Mouse (Mus musculus): ENCODE data around the gene Tbcb. TPM values are rescaled to one million over a fixed set of nuclear protein-coding genes. Genes with fewer than 3 reads are reported as not detected.
"Not testable (repeated sequence)": the region's sequence is repeated elsewhere in the genome, so short reads cannot be mapped to it uniquely, and the experiment has no call there.

Gene Tbcb
- polyA plus RNA-seq, 1 experiment from 2014 or later, result 260 TPM

DNA sequence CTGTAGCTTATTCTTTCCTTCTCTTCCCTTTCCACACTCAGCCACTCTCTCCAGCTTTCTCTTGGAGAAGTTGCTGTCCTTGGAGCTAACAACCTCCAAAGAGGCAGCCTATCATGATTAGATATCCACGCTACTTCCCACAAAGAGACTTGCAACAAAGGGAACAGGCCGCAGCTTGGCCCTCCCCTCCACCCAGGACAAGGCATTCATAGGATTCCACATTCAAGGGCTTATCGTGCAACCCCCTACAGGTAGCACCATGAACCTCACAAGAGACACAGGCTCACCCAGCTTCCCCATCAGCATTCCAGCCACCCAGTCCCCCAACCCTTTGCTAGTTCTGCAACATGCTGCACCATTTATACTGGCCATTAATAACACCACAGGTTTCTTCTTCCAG is 34.7 kb upstream of the Tbcb start:
- no peak overlapping the region for H3K9ac ChIP-seq (ENCODE audit: low read length)
- H3K4me2 ChIP-seq, result no peak overlapping the region
- H3K9me3 ChIP-seq (ENCODE audit: control insufficient read depth, low read length), result no peaks in the 10 kb centered on the region
- no peak overlapping the region for H3K4me3 ChIP-seq (ENCODE audit: low read depth, low read length)
- WGBS, result 85% methylated on average over 3 of the region's 3 CpGs
- no peaks in the 10 kb centered on the region for H3K4me1 ChIP-seq (ENCODE audit: control insufficient read depth, insufficient read depth, low read length)
- ATAC-seq (ENCODE audit: low FRiP score) (no peak), DNase-seq (ENCODE audit: low spot score, missing footprints) (no peak)
- no peaks in the 10 kb centered on the region for H3K27me3 ChIP-seq (ENCODE audit: control insufficient read depth, insufficient read depth, low read length)
- H3K27ac ChIP-seq (ENCODE audit: low read depth, low read length), result no peak overlapping the region
- H3K36me3 ChIP-seq (ENCODE audit: control insufficient read depth, insufficient read depth, low read length), result peaks cover 10% of the 10 kb centered on the region

DNA sequence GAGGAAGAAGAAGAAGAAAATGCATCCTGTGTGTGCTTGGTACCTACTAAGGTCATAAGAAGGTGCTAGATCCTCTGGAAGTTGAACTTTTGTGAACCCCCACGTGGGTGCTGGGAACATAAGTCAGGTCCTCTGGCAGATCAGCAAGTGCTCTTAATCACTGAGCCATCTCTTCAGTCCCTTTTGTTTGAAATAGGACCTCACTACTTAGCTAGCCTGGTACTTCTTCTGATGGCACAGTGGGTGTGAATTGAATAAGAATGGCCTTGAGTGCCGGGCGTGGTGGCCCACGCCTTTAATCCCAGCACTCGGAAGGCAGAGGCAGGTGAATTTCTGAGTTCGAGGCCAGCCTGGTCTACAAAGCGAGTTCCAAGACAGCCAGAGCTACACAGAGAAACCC is 33.9 kb upstream of the Tbcb start:
- WGBS, result 91% methylated on average over 7 of the region's 7 CpGs
- H3K36me3 ChIP-seq (ENCODE audit: control insufficient read depth, insufficient read depth, low read length), result peaks cover 13% of the 10 kb centered on the region

DNA sequence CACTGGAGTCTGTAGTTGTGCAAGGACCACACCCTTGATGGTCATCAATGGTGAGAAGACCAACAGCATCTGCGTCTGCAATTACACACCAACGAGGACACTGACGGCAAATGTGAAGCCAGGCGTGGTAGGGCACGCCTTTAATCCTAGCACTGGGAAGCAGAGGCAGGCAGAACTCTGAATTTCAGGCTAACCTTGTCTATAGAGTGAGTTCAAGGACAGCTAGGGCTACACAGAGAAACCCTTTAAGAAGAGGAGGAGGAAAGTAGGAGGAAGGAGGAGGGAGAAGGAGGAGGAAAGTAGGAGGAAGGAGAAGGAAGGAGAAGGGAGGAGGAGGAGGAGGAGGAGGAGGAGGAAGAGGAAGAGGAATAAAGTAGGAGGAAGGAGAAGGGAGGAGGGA is 33.5 kb upstream of the Tbcb start:
- WGBS, result 93% methylated on average over 5 of the region's 5 CpGs
- Histone ChIP-seq H3K27me3 (ENCODE audit: control insufficient read depth, insufficient read depth, low read length) (no peaks in the 10 kb centered on the region), H3K36me3 (ENCODE audit: control insufficient read depth, insufficient read depth, low read length) (peaks cover 13% of the 10 kb centered on the region), H3K9ac (ENCODE audit: low read length) (no peak overlapping the region), H3K4me3 (ENCODE audit: low read depth, low read length) (no peak overlapping the region), H3K27ac (ENCODE audit: low read depth, low read length) (no peak overlapping the region), H3K4me2 (no peak overlapping the region), H3K4me1 (ENCODE audit: control insufficient read depth, insufficient read depth, low read length) (no peaks in the 10 kb centered on the region), H3K9me3 (ENCODE audit: control insufficient read depth, low read length) (no peaks in the 10 kb centered on the region)
- no peak for DNase-seq (ENCODE audit: low spot score, missing footprints)
- no peak for ATAC-seq (ENCODE audit: low FRiP score)

More for the DNA sequence above, 33.9 kb upstream of the Tbcb start:
- no peak overlapping the region for H3K4me2 ChIP-seq
- H3K27me3 ChIP-seq (ENCODE audit: control insufficient read depth, insufficient read depth, low read length), result no peaks in the 10 kb centered on the region
- H3K9ac ChIP-seq (ENCODE audit: low read length), result no peak overlapping the region
- DNase-seq (ENCODE audit: low spot score, missing footprints) (no peak), ATAC-seq (ENCODE audit: low FRiP score) (no peak)
- H3K9me3 ChIP-seq (ENCODE audit: control insufficient read depth, low read length), result no peaks in the 10 kb centered on the region
- H3K27ac ChIP-seq (ENCODE audit: low read depth, low read length), result no peak overlapping the region
- H3K4me3 ChIP-seq (ENCODE audit: low read depth, low read length), result no peak overlapping the region
- no peaks in the 10 kb centered on the region for H3K4me1 ChIP-seq (ENCODE audit: control insufficient read depth, insufficient read depth, low read length)

DNA sequence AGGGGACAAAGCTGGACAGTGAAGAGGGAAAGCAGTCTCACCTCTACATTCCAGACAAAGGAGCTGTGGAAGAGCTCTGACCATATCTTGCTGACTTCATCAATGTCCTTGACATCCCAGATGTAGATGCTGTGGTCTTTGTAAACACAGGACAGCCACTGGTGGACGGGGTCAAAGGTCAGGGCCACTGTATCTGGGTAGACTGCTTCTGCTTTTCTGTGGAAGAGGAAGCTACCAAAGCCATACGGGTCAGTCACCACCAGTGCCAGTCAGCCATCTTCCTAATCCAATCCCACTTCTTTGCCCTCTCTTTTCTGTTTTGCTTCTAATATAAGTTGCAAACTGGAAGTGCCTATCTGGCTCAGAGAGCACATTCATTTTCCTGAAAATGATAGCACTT is 33.0 kb upstream of the Tbcb start:
- WGBS, result 83% methylated on average over 2 of the region's 2 CpGs
- Histone ChIP-seq H3K4me2 (no peak overlapping the region), H3K9ac (ENCODE audit: low read length) (no peak overlapping the region), H3K9me3 (ENCODE audit: control insufficient read depth, low read length) (no peaks in the 10 kb centered on the region), H3K27me3 (ENCODE audit: control insufficient read depth, insufficient read depth, low read length) (no peaks in the 10 kb centered on the region), H3K27ac (ENCODE audit: low read depth, low read length) (no peak overlapping the region), H3K4me1 (ENCODE audit: control insufficient read depth, insufficient read depth, low read length) (no peaks in the 10 kb centered on the region), H3K36me3 (ENCODE audit: control insufficient read depth, insufficient read depth, low read length) (peaks cover 13% of the 10 kb centered on the region), H3K4me3 (ENCODE audit: low read depth, low read length) (no peak overlapping the region)
- ATAC-seq (ENCODE audit: low FRiP score) (no peak), DNase-seq (ENCODE audit: low spot score, missing footprints) (no peak)

DNA sequence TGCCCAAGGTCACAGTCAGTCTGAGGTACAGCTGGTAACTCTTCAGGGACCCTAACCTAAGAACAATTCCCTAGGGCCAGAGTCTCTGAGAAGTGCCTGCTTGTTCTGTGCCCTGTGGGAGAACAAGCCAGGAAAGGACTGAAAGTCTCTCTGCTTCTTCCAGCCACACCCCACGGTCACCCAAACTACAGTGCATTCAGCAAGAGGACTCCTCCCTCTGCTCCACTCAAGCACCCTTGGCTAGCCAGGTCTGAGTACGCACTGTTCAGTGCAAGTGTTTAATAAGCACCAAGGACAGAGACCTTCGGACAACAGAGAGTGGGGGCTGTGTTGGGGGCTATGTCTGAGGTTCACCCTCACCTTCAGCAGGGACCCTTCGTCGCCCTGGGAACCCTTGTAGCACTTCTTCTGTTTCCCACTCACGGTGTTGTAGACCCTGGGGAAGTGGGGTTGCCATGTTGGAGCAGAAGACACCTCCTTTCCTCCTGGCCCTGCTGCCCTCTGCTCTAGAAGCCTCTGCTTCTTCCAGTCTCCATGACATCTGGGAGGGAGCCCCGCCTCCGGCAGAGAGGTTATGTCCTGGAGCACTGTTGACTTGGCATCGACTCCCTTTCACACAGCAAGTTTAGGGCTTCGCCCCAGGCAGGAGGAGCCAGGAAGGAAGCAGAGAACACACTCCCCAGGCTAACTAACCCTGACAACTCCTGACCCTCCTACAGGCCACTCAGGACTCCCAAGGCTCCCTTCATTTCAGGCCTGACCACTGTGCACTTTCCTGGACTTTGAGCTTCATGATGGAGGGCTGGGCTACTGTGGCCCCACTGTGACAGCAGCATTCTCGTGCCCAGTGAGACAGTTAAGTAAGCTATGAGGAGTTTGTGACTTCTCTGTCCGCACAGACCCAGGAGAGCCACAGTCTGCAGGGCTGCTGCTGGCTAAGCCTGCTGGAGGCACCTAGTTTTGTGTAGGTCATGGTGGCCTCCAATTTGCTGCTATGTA is 20.2 kb upstream of the Tbcb start:
- no peaks in the 10 kb centered on the region for H3K9me3 ChIP-seq (ENCODE audit: control insufficient read depth, low read length)
- DNase-seq (ENCODE audit: low spot score, missing footprints) (no peak), ATAC-seq (ENCODE audit: low FRiP score) (no peak)
- WGBS, result 90% methylated on average over 12 of the region's 12 CpGs
- no peak overlapping the region for H3K27ac ChIP-seq (ENCODE audit: low read depth, low read length)
- no peaks in the 10 kb centered on the region for H3K4me1 ChIP-seq (ENCODE audit: control insufficient read depth, insufficient read depth, low read length)
- H3K4me2 ChIP-seq, result no peak overlapping the region
- no peak overlapping the region for H3K4me3 ChIP-seq (ENCODE audit: low read depth, low read length)
- no peak overlapping the region for H3K9ac ChIP-seq (ENCODE audit: low read length)
- H3K36me3 ChIP-seq (ENCODE audit: control insufficient read depth, insufficient read depth, low read length), result no peaks in the 10 kb centered on the region; the same call in 1 of the 2 replicates
- no peaks in the 10 kb centered on the region for H3K27me3 ChIP-seq (ENCODE audit: control insufficient read depth, insufficient read depth, low read length)

DNA sequence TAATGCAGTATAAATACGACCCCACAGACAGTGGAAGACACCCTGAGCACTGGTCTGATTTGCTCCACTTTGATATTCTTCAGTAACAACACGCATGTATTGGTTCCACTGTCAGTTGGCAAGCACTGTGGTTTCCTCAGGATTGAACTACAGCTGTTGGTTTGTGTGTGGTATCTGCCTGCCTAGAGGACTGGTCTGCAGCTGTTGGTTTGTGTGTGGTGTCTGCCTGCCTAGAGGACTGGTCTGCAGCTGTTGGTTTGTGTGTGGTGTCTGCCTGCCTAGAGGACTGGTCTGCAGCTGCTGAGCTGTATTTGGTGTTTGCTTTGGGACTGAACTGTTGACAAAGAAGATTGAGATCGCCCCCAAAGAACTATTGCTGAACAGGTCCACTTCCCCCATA is 5.3 kb upstream of the Tbcb start:
- H3K27me3 ChIP-seq (ENCODE audit: control insufficient read depth, insufficient read depth, low read length); ATAC-seq (ENCODE audit: low FRiP score); H3K4me1 ChIP-seq (ENCODE audit: control insufficient read depth, insufficient read depth, low read length); DNase-seq (ENCODE audit: low spot score, missing footprints); H3K9me3 ChIP-seq (ENCODE audit: control insufficient read depth, low read length); H3K4me3 ChIP-seq (ENCODE audit: low read depth, low read length); H3K27ac ChIP-seq (ENCODE audit: low read depth, low read length); H3K4me2 ChIP-seq; H3K9ac ChIP-seq (ENCODE audit: low read length); H3K36me3 ChIP-seq (ENCODE audit: control insufficient read depth, insufficient read depth, low read length): not testable (repeated sequence)
- 86% methylated on average over 3 of the region's 3 CpGs for WGBS

DNA sequence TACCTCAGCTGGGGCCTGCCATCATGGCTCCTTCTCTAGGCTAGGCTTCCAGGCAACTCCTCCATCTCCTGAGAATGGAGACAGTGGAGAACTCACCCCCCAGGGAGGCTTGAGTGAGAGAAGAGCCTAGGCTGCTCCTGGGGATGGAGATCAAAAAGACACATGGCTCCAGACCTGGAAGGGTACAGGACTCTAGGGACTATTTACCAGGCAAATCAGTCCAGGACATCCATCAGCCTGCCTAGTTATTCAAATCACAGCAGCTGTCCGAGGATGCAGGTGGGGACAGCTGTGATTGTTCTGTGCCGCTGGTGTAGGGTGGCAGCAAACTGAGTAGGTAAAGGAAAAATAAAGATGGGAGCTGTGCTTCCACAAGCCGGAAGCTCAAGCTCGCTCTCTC is 3.6 kb upstream of the Tbcb start, which contains the start of gene Ovol3:
Gene Ovol3, minus strand, starts transcription at position 101 of the 400 bp plus-strand sequence.
- WGBS, result 89% methylated on average over 4 of the region's 4 CpGs
- Histone ChIP-seq H3K9me3 (ENCODE audit: control insufficient read depth, low read length) (no peaks in the 10 kb centered on the region), H3K4me1 (ENCODE audit: control insufficient read depth, insufficient read depth, low read length) (peaks cover 9% of the 10 kb centered on the region), H3K9ac (ENCODE audit: low read length) (no peak within 1 kb of the TSS), H3K4me3 (ENCODE audit: low read depth, low read length) (no peak within 1 kb of the TSS), H3K36me3 (ENCODE audit: control insufficient read depth, insufficient read depth, low read length) (peaks cover 2% of the 10 kb centered on the region; the same call in 1 of the 2 replicates), H3K27me3 (ENCODE audit: control insufficient read depth, insufficient read depth, low read length) (no peaks in the 10 kb centered on the region), H3K27ac (ENCODE audit: low read depth, low read length) (no peak within 1 kb of the TSS), H3K4me2 (no peak within 1 kb of the TSS)
- ATAC-seq (ENCODE audit: low FRiP score), result no peak
- no peak for DNase-seq (ENCODE audit: low spot score, missing footprints)

DNA sequence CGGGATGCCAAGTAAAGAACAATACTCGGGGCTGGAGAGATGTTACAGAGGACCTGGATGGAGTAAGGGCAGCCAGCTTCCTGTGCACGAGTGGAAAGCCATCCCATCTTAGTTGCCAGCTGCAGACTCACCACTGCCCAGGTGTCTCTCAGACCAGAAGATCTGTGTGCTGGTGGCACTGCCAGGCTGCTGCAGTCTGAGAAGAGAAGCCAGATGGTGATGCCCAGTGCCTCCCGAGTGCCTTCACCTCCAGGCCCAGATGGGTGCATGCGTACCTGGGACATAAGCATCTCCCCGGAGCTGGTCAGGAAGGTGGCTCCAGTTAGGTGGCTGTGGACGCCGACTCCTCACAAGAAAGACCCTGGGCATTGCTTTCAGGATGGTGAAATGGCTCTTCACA is 3.0 kb upstream of the Tbcb start:
- Histone ChIP-seq H3K4me3 (ENCODE audit: low read depth, low read length) (no peak overlapping the region), H3K9me3 (ENCODE audit: control insufficient read depth, low read length) (no peaks in the 10 kb centered on the region), H3K36me3 (ENCODE audit: control insufficient read depth, insufficient read depth, low read length) (0 out of 2 replicates have a peak, but pooled peaks cover under 1% of the 10 kb centered on the region), H3K4me2 (no peak overlapping the region), H3K9ac (ENCODE audit: low read length) (no peak overlapping the region), H3K4me1 (ENCODE audit: control insufficient read depth, insufficient read depth, low read length) (peaks cover 10% of the 10 kb centered on the region), H3K27me3 (ENCODE audit: control insufficient read depth, insufficient read depth, low read length) (no peaks in the 10 kb centered on the region), H3K27ac (ENCODE audit: low read depth, low read length) (no peak overlapping the region)
- WGBS, result 93% methylated on average over 8 of the region's 8 CpGs
- ATAC-seq (ENCODE audit: low FRiP score) (no peak), DNase-seq (ENCODE audit: low spot score, missing footprints) (no peak)

DNA sequence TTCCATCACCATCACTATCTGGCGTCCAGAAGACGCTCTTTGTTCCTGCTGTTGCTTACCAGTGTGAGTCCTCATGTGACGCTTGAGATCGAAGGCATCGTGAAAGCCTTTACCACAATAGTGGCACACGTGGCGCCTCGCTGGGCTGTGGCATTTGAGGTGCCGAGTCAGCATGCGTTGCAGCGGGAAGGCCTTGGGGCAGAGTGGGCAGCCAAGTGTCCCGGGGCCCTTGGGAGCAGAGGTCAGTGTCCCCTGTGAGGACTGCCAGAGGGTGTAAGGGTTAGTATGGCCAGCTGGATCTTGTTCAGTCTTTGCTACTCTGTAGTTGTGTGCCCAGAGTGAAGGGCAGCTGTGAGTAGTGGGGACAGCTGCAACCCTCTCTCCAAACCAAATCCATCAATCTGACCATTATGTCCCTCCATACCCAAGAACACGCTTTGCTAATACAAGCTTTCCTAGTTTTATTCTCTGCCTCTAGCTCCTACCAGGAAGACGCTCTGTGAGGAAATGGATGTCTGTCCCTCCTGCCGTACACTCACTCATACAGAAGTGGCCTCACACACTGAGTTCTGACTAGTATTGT is 2.3 kb upstream of the Tbcb start:
- Histone ChIP-seq H3K4me2 (no peak overlapping the region), H3K27ac (ENCODE audit: low read depth, low read length) (no peak overlapping the region), H3K9me3 (ENCODE audit: control insufficient read depth, low read length) (no peaks in the 10 kb centered on the region), H3K27me3 (ENCODE audit: control insufficient read depth, insufficient read depth, low read length) (no peaks in the 10 kb centered on the region), H3K9ac (ENCODE audit: low read length) (no peak overlapping the region), H3K36me3 (ENCODE audit: control insufficient read depth, insufficient read depth, low read length) (peaks cover 3% of the 10 kb centered on the region; the same call in 1 of the 2 replicates), H3K4me3 (ENCODE audit: low read depth, low read length) (no peak overlapping the region), H3K4me1 (ENCODE audit: control insufficient read depth, insufficient read depth, low read length) (peaks cover 10% of the 10 kb centered on the region)
- 96% methylated on average over 15 of the region's 15 CpGs for WGBS
- ATAC-seq (ENCODE audit: low FRiP score) (no peak), DNase-seq (ENCODE audit: low spot score, missing footprints) (no peak)
